Mouse (Mus musculus): ENCODE results near the gene Zc3h12b. TPM values are rescaled to one million over a fixed set of nuclear protein-coding genes. Genes with fewer than 3 reads are reported as not detected.

Gene Zc3h12b
- polyA plus RNA-seq (2016; fragmentation: Nextera tagmentation; extraction: Ambion mirVana) = 3.7 and 4.4 TPM in 2 replicates

DNA sequence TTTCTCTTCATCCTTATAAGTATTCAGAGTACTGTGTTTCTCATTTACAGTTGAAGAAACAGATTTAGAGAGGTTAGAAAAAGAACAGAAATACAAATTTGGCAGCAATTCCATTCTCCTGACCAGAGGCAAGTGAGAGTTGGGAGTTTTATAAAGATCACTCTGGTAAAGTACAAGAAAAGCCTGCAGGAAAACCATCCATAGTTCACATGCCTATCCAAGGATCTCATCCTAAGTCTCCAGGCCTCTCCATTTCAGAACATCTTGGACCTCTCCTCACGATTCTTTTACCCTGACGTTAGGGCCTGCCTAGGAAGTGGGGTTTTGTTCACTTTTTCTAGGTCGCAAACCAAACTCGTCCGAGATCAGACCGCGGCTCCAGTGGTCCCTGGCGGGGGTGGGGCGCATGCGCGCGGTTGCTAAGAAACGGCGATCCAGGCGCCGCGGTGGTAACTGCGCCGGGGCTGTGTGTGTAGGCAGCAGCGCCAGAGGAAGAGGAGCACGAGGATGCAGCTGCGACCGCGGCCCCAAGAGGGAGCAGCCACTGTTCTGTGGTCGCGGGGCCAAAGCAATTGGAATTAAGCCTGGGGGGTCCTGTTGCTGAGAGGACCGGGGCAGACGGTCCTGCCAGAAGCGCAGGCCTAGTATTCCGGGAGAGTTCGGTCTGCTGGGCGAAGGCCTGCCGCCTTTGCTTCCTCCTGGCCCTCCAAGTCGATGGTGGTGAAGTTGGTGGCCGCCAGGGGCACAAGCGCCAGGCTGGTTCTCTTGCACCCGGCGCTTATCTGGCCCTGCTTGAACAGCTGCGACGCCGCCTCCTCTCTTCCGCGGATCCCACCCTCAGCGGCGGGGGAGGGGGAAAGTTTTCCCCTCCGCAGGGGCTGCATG is at the start of gene Zc3h12b:
Gene Zc3h12b (plus strand): TSS at position 452 of the 885 bp plus-strand sequence.
- peak within 1 kb of the TSS; percentile 81 for H3K27ac ChIP-seq
- no peaks in the 10 kb centered on the region for H3K9me3 ChIP-seq (replicated peaks)
- peak within 1 kb of the TSS; percentile 45 for H3K4me3 ChIP-seq
- 17% methylated on average over 42 of the region's 46 CpGs for WGBS
- H3K4me1 ChIP-seq = no peaks in the 10 kb centered on the region
- peak; percentile 99 for ATAC-seq (ENCODE audit: low FRiP score)
- H3K27me3 ChIP-seq = no peaks in the 10 kb centered on the region
- no peaks in the 10 kb centered on the region for H3K36me3 ChIP-seq
- H3K9ac ChIP-seq = 0 out of 2 replicates have a peak within 1 kb of the TSS, but pooled peaks have one; percentile 41
- H3K4me2 ChIP-seq (replicated peaks) = peak within 1 kb of the TSS; percentile 51

DNA sequence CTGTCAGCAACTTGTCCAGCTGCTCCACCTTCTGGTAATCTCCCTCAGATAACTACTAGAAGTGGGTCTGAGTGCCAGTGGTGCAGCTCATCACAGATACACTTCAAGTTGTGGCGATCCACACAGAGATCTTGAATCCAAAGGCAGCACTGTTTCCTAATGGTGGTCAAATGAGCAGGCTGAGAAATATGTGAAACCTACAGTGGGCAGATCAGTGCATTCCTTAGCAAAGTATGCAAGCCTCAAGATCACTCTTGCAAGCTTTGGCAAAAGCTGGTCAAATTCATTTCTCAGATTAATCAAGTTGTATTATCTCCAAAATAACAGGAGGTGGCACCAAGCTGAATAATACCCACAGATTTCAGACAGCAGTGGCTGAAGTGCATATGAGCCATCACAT is 29.3 kb upstream of the Zc3h12b start:
- ATAC-seq (ENCODE audit: low FRiP score) = no peak
- no peaks in the 10 kb centered on the region for H3K36me3 ChIP-seq
- no peaks in the 10 kb centered on the region for H3K4me1 ChIP-seq
- H3K9me3 ChIP-seq (replicated peaks) = no peaks in the 10 kb centered on the region
- no peak overlapping the region for H3K9ac ChIP-seq
- no peak overlapping the region for H3K4me2 ChIP-seq (replicated peaks)
- no peak overlapping the region for H3K27ac ChIP-seq
- no peak overlapping the region for H3K4me3 ChIP-seq
- WGBS = 87% methylated on average over 1 of the region's 1 CpGs
- H3K27me3 ChIP-seq = no peaks in the 10 kb centered on the region

DNA sequence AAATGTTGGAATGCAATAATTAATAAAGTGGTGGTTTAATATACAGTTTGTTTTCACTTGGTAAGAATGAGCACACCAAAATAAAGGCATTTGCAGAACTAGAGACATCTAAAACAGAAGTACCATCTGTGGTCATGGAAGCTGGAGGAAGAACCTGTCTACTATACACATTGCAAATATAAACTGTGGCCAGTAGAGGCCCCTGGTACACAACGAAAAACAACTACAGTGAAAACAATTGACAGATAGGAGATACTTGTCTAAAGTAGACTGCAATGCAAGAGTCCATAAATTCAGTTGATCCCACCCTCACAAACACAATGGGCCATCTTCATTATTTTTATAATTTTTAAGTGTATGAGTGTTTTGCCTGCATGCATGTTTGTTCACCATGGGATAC is 24.4 kb upstream of the Zc3h12b start:
- Histone ChIP-seq H3K9me3 (replicated peaks) (no peaks in the 10 kb centered on the region), H3K36me3 (no peaks in the 10 kb centered on the region), H3K27me3 (no peaks in the 10 kb centered on the region), H3K9ac (no peak overlapping the region), H3K27ac (no peak overlapping the region), H3K4me3 (no peak overlapping the region), H3K4me1 (no peaks in the 10 kb centered on the region), H3K4me2 (replicated peaks) (no peak overlapping the region)
- ATAC-seq (ENCODE audit: low FRiP score) = no peak
- WGBS = 63% methylated on average over 1 of the region's 1 CpGs

DNA sequence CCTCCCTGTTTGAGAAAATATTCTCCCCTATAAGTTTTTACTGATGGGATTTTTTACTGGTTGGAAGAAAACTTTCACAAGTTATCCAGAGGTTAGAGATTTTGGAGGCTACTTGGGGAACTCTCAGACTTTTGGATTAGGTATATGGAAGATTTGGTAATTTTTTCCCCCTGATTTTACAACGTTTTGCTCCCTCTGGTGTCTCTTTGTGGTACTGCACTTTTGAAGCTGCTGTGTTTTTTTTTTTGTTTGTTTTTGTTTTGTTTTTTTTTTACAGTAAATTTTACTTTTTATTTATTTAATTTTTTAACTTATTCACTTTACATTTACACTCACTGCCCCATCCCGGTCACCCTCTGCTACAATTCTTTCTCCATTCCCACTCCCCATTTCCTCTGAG is 26.8 kb downstream of the Zc3h12b start:
- Histone ChIP-seq H3K36me3 (no peaks in the 10 kb centered on the region), H3K27ac (no peak overlapping the region), H3K9ac (no peak overlapping the region), H3K27me3 (no peaks in the 10 kb centered on the region), H3K4me3 (no peak overlapping the region), H3K4me2 (replicated peaks) (no peak overlapping the region), H3K4me1 (no peaks in the 10 kb centered on the region), H3K9me3 (replicated peaks) (no peaks in the 10 kb centered on the region)
- ATAC-seq (ENCODE audit: low FRiP score) = no peak
- 36% methylated on average over 2 of the region's 2 CpGs for WGBS

DNA sequence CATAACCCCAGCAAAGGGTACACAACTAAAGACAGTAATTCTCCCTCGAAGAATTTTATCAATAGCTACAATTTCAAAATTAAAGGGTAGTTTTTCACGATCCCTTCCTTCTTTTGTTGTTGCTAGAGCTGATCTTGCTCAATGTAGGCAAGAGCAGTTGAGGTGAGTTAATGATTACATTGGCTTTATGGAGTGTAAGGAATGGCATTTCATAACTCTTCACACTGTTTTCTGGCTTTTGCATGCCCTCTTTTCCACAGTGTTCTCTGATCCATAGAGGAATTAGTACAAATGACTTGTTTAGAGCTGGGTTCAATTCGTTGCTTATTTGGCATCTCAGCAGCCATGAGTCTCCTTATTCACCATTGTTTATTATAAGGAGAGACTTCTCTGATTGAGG is 84.4 kb downstream of the Zc3h12b start:
- no peak overlapping the region for H3K27ac ChIP-seq
- no peak for ATAC-seq (ENCODE audit: low FRiP score)
- H3K4me1 ChIP-seq = no peaks in the 10 kb centered on the region
- H3K9ac ChIP-seq = no peak overlapping the region
- H3K4me3 ChIP-seq = no peak overlapping the region
- no peak overlapping the region for H3K4me2 ChIP-seq (replicated peaks)
- no peaks in the 10 kb centered on the region for H3K9me3 ChIP-seq (replicated peaks)
- H3K27me3 ChIP-seq = no peaks in the 10 kb centered on the region
- WGBS = 83% methylated on average over 3 of the region's 3 CpGs
- no peaks in the 10 kb centered on the region for H3K36me3 ChIP-seq

DNA sequence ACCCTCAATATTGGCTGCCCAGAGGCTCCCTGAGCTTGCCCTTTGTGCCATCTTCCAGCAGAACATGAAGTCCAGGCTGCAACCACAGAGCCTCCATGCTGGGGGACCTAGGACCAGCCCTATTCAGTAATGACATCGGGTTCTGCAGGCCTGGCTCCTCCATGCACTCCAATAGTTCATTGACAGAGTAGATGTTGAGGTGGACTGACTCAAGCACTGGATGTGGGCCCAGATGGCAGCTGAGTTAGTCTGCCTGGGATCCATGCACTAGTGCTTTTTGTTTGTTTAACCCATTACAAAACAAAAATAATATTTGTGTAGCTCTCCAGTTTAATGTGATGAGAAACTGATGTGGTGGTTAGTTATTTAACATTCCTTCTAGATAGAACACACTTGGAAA is 90.3 kb downstream of the Zc3h12b start:
- Histone ChIP-seq H3K4me3 (no peak overlapping the region), H3K9ac (no peak overlapping the region), H3K9me3 (replicated peaks) (no peaks in the 10 kb centered on the region), H3K27me3 (no peaks in the 10 kb centered on the region), H3K27ac (no peak overlapping the region), H3K4me1 (no peaks in the 10 kb centered on the region), H3K36me3 (no peaks in the 10 kb centered on the region), H3K4me2 (replicated peaks) (no peak overlapping the region)
- WGBS = 75% methylated on average over 1 of the region's 1 CpGs
- ATAC-seq (ENCODE audit: low FRiP score) = no peak

DNA sequence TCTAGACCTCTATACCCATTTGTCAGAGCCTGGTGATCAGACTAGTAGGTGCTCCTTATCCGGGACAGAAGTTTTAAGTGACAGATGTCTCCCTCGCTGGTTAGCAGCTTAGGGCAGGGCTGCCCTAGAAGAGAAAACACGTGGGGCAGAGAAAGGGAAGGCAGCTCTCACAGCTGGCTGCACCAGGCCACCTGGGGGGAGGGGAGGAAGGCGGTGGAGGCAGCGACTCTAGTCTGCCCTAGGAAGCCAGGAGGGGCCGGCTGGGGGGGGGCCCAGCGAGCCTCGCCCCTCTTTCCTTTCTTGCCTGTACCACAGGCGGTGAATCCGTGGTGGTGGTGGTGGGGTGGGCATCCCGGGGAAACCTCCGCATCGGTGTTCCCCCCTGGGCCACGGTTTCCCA is 141.3 kb downstream of the Zc3h12b start:
- Histone ChIP-seq H3K9ac (no peak overlapping the region), H3K36me3 (no peaks in the 10 kb centered on the region), H3K27me3 (no peaks in the 10 kb centered on the region), H3K9me3 (replicated peaks) (no peaks in the 10 kb centered on the region), H3K4me3 (no peak overlapping the region), H3K4me2 (replicated peaks) (no peak overlapping the region), H3K27ac (no peak overlapping the region), H3K4me1 (no peaks in the 10 kb centered on the region)
- no peak for ATAC-seq (ENCODE audit: low FRiP score)
- 55% methylated on average over 11 of the region's 14 CpGs for WGBS

DNA sequence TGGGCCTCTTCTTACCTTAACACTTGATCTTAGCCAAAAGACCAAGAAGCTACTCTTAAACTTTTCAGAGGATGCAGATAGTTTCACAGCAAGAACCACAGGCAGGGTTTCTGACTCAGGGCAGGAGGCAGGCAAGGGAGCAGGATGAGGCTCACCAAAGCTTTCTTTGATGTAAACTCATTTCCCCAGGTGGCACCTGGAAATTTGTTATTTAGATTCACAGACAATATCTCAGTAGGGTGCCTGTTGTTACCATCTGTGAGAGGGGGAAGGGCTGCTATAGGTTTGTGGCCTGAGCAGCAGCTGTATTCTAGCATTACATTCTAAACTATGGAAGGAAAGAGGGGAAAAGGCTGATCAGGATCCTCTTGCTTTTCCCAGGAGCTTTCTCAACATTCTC is 169.6 kb downstream of the Zc3h12b start:
- no peaks in the 10 kb centered on the region for H3K36me3 ChIP-seq
- ATAC-seq (ENCODE audit: low FRiP score) = no peak
- no peak overlapping the region for H3K9ac ChIP-seq
- no peaks in the 10 kb centered on the region for H3K4me1 ChIP-seq
- H3K4me3 ChIP-seq = no peak overlapping the region
- no peak overlapping the region for H3K4me2 ChIP-seq (replicated peaks)
- no peaks in the 10 kb centered on the region for H3K27me3 ChIP-seq
- H3K27ac ChIP-seq = no peak overlapping the region
- no peaks in the 10 kb centered on the region for H3K9me3 ChIP-seq (replicated peaks)

DNA sequence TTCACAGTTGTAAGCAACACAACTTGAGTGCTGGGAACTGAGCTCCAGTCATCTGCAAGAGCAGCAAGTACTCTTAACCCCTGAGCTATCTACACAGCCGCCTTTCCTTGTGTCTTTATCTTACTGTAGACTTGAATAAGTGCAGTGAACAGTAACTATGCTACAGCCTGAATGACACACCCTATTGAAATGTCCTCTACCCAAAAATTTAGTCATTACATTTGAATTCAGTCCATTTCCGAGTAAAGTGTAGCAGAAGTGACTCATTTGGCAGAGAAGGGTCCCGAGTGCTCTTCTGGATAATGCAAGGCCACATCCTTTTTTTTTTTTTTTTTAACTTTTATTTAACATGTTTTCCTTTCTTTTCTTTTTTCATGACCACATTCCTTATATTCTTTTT is 191.2 kb downstream of the Zc3h12b start:
- ATAC-seq (ENCODE audit: low FRiP score) = no peak
- Histone ChIP-seq H3K36me3 (no peaks in the 10 kb centered on the region), H3K27me3 (no peaks in the 10 kb centered on the region), H3K9ac (no peak overlapping the region), H3K4me2 (replicated peaks) (no peak overlapping the region), H3K4me3 (no peak overlapping the region), H3K27ac (no peak overlapping the region), H3K4me1 (no peaks in the 10 kb centered on the region), H3K9me3 (replicated peaks) (no peaks in the 10 kb centered on the region)
- 90% methylated on average over 3 of the region's 3 CpGs for WGBS

DNA sequence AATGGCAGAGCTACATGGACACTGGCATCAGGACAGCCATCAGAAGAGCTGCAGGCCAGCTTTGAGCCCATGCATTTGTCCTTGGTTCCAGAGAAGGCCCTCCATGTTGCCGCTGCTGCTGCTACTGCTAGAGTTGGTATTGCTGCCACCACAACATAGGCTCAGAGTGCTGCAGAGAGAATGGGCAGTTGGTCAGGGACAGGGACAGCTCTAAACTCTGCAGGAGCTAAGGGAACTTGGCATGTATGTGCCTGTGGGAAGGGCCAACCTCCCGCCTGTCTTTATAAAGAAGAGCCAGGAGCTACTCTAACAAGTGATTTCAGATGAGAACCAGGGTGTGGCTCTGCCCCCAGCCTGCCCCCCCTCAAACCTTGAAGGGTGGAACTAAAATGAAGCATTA is 224.0 kb downstream of the Zc3h12b start:
- H3K9ac ChIP-seq = no peak overlapping the region
- no peaks in the 10 kb centered on the region for H3K9me3 ChIP-seq (replicated peaks)
- ATAC-seq (ENCODE audit: low FRiP score) = no peak
- peaks cover 20% of the 10 kb centered on the region for H3K36me3 ChIP-seq
- 96% methylated on average over 2 of the region's 2 CpGs for WGBS
- no peak overlapping the region for H3K27ac ChIP-seq
- H3K4me3 ChIP-seq = no peak overlapping the region
- H3K4me2 ChIP-seq (replicated peaks) = no peak overlapping the region
- no peaks in the 10 kb centered on the region for H3K27me3 ChIP-seq
- H3K4me1 ChIP-seq = no peaks in the 10 kb centered on the region

DNA sequence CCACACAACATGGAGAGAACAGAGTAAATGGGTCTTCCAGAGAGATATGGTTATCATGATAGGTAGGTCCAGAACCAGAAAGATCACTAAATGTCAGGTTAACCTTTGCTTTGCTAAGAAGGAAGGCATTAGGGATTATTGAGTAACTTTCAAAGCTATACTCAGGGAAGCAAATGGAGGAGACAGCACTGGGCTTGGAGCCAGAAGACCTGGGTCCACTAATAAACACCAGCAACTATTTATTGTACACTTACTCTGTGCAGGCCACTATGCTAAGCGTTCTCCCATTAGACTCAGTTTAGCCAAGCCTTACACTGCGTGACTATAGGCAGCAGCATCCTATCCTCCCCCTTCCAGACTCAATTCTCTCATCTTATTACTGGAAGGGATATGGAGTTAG is 234.0 kb downstream of the Zc3h12b start:
- H3K9ac ChIP-seq = no peak overlapping the region
- H3K9me3 ChIP-seq (replicated peaks) = no peaks in the 10 kb centered on the region
- peaks cover 18% of the 10 kb centered on the region for H3K36me3 ChIP-seq
- no peak overlapping the region for H3K27ac ChIP-seq
- no peaks in the 10 kb centered on the region for H3K4me1 ChIP-seq
- H3K4me2 ChIP-seq (replicated peaks) = no peak overlapping the region
- ATAC-seq (ENCODE audit: low FRiP score) = no peak
- H3K4me3 ChIP-seq = no peak overlapping the region
- 94% methylated on average over 2 of the region's 2 CpGs for WGBS
- H3K27me3 ChIP-seq = no peaks in the 10 kb centered on the region

DNA sequence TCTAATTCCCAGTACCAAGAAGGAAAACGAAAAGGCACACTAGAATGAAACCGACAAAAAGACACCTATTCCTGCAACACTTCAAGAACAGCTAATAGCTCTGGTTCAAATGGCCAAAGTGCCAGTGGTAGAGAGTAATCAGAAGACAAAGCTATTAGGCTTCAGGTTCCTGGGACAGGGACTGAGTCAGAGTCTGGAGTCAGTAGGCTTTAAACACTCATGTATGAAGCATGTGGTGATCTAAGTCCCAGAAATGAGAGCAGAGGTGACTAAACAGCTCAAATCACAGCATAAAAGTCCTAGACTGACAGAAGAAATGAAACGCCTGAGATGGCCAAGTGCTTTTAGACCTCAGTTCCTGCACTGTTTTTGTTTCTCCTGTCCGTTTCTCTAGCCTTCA is 236.7 kb downstream of the Zc3h12b start:
- no peaks in the 10 kb centered on the region for H3K27me3 ChIP-seq
- ATAC-seq (ENCODE audit: low FRiP score) = no peak
- H3K4me3 ChIP-seq = no peak overlapping the region
- H3K4me1 ChIP-seq = no peaks in the 10 kb centered on the region
- WGBS = 86% methylated on average over 4 of the region's 4 CpGs
- H3K27ac ChIP-seq = no peak overlapping the region
- H3K4me2 ChIP-seq (replicated peaks) = no peak overlapping the region
- peaks cover 17% of the 10 kb centered on the region; the same call in 1 of the 2 replicates for H3K36me3 ChIP-seq
- no peak overlapping the region for H3K9ac ChIP-seq
- no peaks in the 10 kb centered on the region for H3K9me3 ChIP-seq (replicated peaks)

DNA sequence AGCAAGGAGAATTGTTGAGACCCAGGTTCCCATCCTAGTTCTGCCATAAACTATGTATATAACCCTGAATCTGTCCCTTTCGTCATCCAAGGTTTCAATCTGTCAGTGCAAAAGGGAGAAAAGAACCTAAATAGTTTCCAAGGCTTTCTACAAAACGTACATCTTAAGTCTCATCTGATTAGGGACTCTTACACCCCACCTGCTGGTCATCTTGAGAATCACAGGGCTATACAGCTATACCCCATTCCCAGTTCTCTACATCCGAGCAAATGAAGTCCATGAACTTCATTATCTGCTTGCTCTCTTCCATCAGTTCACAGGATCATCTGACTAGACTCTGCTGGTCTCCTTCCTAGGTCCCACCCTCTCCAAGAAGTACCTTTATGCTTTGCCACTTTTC is 239.3 kb downstream of the Zc3h12b start:
- Histone ChIP-seq H3K4me2 (replicated peaks) (no peak overlapping the region), H3K27ac (no peak overlapping the region), H3K36me3 (0 out of 2 replicates have a peak, but pooled peaks cover 8% of the 10 kb centered on the region), H3K4me1 (peaks cover 3% of the 10 kb centered on the region), H3K9ac (no peak overlapping the region), H3K9me3 (replicated peaks) (no peaks in the 10 kb centered on the region), H3K4me3 (no peak overlapping the region), H3K27me3 (no peaks in the 10 kb centered on the region)
- WGBS = 40% methylated on average over 3 of the region's 3 CpGs
- ATAC-seq (ENCODE audit: low FRiP score) = no peak
